Mouse (Mus musculus) subcutaneous adipose tissue, adult 2 months (tissue): ENCODE results near the gene Rabgap1l. TPM values are rescaled to one million over a fixed set of nuclear protein-coding genes. Genes with fewer than 3 reads are reported as not detected.

Experiments
- polyA plus RNA-seq: library from polyadenylated mRNA; depleted of rRNA; stranded (reverse); fragments of >200 nt; gene quantifications from 2 replicates; pipeline ENCODE4 v1.2.3, GENCODE M21; 2012; ENCODE audit warnings: low replicate concordance; rRNA removed

Rabgap1l gene
- polyA plus RNA-seq: 9.4 and 15.4 TPM in 2 replicates

DNA sequence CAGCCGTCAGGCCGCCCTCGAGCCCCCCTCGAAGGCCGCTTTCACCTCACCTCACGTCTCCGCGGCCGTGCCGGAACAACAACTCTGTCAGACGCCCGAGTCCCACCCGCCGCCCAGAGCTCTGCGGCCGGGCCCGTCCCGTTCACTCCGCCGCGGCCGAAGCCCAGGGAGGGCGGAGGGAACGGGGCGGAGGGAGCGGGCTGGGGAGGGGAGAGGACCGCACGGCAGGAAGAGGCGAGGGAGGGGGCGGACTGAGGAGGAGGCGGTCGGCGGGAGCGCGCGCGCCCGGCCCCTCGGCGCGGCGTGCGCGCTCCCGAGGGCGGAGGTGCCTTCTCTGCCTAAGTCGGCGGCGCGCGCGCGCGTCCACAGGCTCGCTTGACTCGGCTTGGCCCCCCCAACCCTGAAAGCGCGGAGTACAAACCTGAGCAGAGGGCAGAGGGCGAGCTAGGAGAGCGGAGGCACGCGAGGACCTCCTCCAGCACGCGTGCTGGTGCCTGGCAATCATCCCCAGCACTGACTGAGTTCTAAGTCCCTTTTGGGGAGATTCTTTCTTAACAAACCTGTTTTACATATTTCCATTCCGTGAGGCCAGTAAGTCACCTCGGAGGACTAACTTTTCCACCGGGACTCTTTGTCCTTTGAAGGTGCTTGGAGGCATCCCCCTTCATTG is at the start of gene Rabgap1l:
TSS of gene Rabgap1l (minus strand) at position 526 of the 670 bp plus-strand sequence.

DNA sequence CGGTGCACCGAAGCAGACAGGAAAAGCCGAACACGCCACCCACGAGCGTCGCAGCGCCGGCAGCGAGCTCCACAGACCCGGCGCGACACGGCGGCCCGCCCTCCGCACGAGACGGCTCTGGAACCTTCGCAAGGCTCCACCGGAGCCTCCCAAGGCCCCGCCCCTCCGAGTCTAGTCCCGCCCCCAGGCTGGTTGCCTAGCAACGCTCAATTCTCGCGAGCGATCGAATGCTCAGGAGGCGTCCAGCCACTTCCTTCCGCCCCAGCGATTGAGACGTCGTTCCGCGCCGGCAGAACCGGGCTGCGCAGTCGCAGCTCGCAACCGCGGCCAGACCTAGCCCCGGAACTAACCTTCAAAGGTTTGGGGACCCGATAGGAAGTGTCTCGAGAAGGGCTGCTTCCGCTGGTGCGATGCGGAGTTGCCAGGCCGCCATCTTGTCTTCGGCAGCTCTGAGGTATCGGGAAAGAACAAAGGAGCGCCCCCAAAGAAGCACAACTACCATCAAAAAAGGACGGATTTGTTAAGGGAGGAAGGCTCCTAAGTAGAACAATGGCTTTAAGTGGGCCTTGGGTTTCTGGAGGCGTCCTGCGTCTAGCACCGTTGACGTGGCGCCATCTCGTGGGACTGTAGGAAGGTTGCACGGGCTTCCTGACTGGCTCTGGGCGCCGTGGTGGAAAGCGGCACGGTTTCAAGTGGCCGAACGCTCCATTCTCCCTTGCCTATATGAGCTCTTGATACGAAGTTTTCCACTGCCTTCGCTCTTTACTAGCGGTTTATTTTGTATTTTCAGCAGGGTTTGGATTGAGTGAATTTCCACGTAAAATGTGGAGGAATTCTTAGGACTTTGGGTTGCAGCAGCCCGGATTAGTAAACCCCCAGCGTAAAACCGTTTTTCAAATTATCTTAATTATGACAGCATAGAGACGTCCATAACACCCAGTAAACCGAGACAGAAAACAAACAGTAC is 580.0 kb downstream of the Rabgap1l start, which contains the start of gene Cacybp:
TSS of gene Cacybp (minus strand) at position 173 of the 967 bp plus-strand sequence.

DNA sequence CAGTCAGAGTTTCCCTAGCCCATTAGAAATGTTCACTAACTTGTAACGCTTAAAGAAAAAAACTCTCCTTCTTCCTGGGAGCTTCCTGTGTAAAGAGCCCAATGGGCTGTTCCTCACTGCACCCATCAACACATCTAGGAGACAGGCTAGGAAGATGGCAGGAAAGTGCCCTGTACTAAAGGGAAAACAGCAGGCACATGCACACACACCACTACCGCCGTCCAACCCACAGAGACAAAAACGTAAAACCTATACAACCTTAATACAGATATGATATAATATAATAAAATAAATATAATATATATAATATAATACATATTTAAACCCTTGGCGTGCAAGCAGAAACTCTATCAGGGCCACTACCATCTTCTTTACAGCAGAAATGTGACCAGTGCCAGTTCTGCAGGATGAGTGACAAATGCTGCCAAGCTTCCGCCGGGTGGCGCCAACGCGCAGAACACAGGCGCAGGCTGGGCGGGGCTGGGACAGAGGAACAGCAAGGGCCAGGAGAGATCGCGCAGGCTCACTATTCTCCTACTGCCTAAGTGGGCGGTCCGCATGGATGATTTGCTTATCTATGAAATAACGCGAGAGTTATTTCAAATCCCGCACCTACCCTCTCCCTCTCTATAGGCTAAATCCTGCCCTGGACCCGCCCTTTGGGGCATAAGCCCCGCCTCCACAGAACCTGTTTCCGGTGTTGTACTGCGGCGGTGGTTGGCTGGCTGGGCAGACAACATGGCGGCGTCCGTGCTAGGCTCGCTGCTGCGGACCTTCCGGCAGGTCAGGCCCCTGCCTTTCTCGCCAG is 598.3 kb downstream of the Rabgap1l start, which contains the start of gene Mrps14:
TSS of gene Mrps14 (plus strand) at position 687 of the 808 bp plus-strand sequence.

Other genes with a start within 250 kb of the Rabgap1l start
- gene Rc3h1, start 113.2 kb upstream of the Rabgap1l start, polyA plus RNA-seq: 17.3 and 27.5 TPM in 2 replicates
- 0.52 and 1.9 TPM in 2 replicates for gene Serpinc1, start 185.4 kb upstream of the Rabgap1l start, polyA plus RNA-seq
- gene Zbtb37, start 241.6 kb upstream of the Rabgap1l start, polyA plus RNA-seq: 2.3 and 3.6 TPM in 2 replicates